Mouse (Mus musculus) lung, postnatal 36 days (tissue): ENCODE measurements around the gene Ctsa.

Source experiments
- DNase-seq: peaks from one replicate; pipeline ENCODE4 v3.0.0; 2022; ENCODE audit warnings: mixed read lengths

Gene Ctsa

GRCm38 (mm10) chr2:164879568-164880277 is 47.0 kb downstream of the Ctsa start:
- DNase-seq, result peak; percentile 96

- DNase-seq, result no peak
Measured at GRCm38 (mm10) chr2:164882619-164883018, 49.9 kb downstream of the Ctsa start.

- peak; percentile 63 for DNase-seq
Measured at GRCm38 (mm10) chr2:164885788-164886187, 53.1 kb downstream of the Ctsa start.

GRCm38 (mm10) chr2:164886617-164887016 is 53.9 kb downstream of the Ctsa start:
- DNase-seq, result no peak

GRCm38 (mm10) chr2:164888996-164889395 is 56.3 kb downstream of the Ctsa start:
- no peak for DNase-seq

GRCm38 (mm10) chr2:164889960-164890359 is 57.3 kb downstream of the Ctsa start:
- DNase-seq, result no peak
